Mouse (Mus musculus) kidney, embryonic 14.5 days (tissue): Measurements from ENCODE around the gene Spata25. TPM values are rescaled to one million over a fixed set of nuclear protein-coding genes. Genes with fewer than 3 reads are reported as not detected.
"Not testable (repeated sequence)": the region's sequence is repeated elsewhere in the genome, so short reads cannot be mapped to it uniquely, and the experiment has no call there.

Experiments used
- ATAC-seq: fragments of 200-750 bp; cut with Nextera tagmentation; 2 replicates; pipeline ENCODE4 v1.8.0; 2017; ENCODE audit warnings: moderate number of reproducible peaks, mild to moderate bottlenecking, moderate TSS enrichment, moderate library complexity; ENCODE audit not compliant: low FRiP score, low TSS enrichment
- H3K27ac ChIP-seq: fragments of 300-500 bp; sonication (generic); 2 replicates; pipeline ENCODE4 v1.5.1; 2014; ENCODE audit warnings: low read depth, mild to moderate bottlenecking, low read length, moderate library complexity, mixed read lengths
- H3K27me3 ChIP-seq: fragments of 300-500 bp; sonication (generic); 2 replicates; pipeline ENCODE4 v1.6.1; 2014; ENCODE audit warnings: mild to moderate bottlenecking, low read length; ENCODE audit not compliant: control insufficient read depth, insufficient read depth
- H3K36me3 ChIP-seq: fragments of 300-500 bp; sonication (generic); 2 replicates; pipeline ENCODE4 v1.6.1; 2014; ENCODE audit warnings: low read length, mixed read lengths; ENCODE audit not compliant: control insufficient read depth, insufficient read depth
- H3K4me1 ChIP-seq: fragments of 300-500 bp; sonication (generic); 2 replicates; pipeline ENCODE4 v1.6.1; 2014; ENCODE audit warnings: low read length, mixed read lengths; ENCODE audit not compliant: control insufficient read depth, insufficient read depth
- H3K4me2 ChIP-seq: fragments of 300-500 bp; sonication (generic); replicated peaks from 2 replicates; pipeline ENCODE4 v1.6.1; 2014; ENCODE audit warnings: low read depth, mild to moderate bottlenecking, low read length
- H3K4me3 ChIP-seq: fragments of 300-500 bp; sonication (generic); 2 replicates; pipeline ENCODE4 v1.5.1; 2014; ENCODE audit warnings: mild to moderate bottlenecking, low read length
- H3K9ac ChIP-seq: fragments of 300-500 bp; sonication (generic); 2 replicates; pipeline ENCODE4 v1.6.1; 2014; ENCODE audit warnings: low read depth, mild to moderate bottlenecking, low read length, moderate library complexity
- H3K9me3 ChIP-seq: fragments of 300-500 bp; sonication (generic); 2 replicates; pipeline ENCODE4 v1.6.1; 2016; ENCODE audit warnings: low read length; ENCODE audit not compliant: control insufficient read depth
- WGBS: fragments of 180-500 bp; shearing (Covaris S2); extraction: QIAGEN DNeasy Blood & Tissue Kit; methylation state at CpG from one replicate; pipeline ENCODE4 v1.1.7; 2014; 5-methylcytosine and 5-hydroxymethylcytosine counted together
- polyA plus RNA-seq: library from polyadenylated mRNA; unstranded; fragments of >200 nt; fragmentation: Nextera tagmentation; extraction: Ambion mirVana; gene quantifications from 2 replicates; pipeline ENCODE4 v1.2.1, GENCODE M21; 2014

The Spata25 gene
- polyA plus RNA-seq, 1 experiment from 2014 or later = not detected

- peak; percentile 97 for ATAC-seq
- no peaks in the 10 kb centered on the region for H3K27me3 ChIP-seq
- peak within 1 kb of the TSS; percentile 59; the same call in 1 of the 2 replicates for H3K27ac ChIP-seq
- peak within 1 kb of the TSS; percentile 69 for H3K4me3 ChIP-seq
- H3K4me1 ChIP-seq = peaks cover 6% of the 10 kb centered on the region; the same call in 1 of the 2 replicates
- H3K9me3 ChIP-seq = no peaks in the 10 kb centered on the region
- under 1% methylated on average over 47 of the region's 47 CpGs for WGBS
- H3K4me2 ChIP-seq = peak within 1 kb of the TSS; percentile 59
- H3K9ac ChIP-seq = peak within 1 kb of the TSS; percentile 77
- peaks cover 22% of the 10 kb centered on the region for H3K36me3 ChIP-seq
These were observed 23.6 kb downstream of the Spata25 start, which contains the start of the genes Acot8 and Zswim3 for GRCm38 (mm10) chr2:164804533-164805331. Gene Acot8, minus strand, starts transcription at chr2:164804882. Gene Zswim3, plus strand, starts transcription at chr2:164805098.

- 67% methylated on average over 1 of the region's 1 CpGs for WGBS
- Histone ChIP-seq H3K4me3 (peak overlapping the region; percentile 69), H3K9me3 (no peaks in the 10 kb centered on the region), H3K9ac (peak overlapping the region; percentile 77; the same call in 1 of the 2 replicates), H3K4me2 (peak overlapping the region; percentile 57), H3K27ac (no peak overlapping the region), H3K36me3 (peaks cover 26% of the 10 kb centered on the region), H3K27me3 (no peaks in the 10 kb centered on the region), H3K4me1 (peaks cover 6% of the 10 kb centered on the region; the same call in 1 of the 2 replicates)
- no peak for ATAC-seq
These were observed 24.4 kb downstream of the Spata25 start for GRCm38 (mm10) chr2:164803921-164804313.

- peaks cover 23% of the 10 kb centered on the region for H3K36me3 ChIP-seq
- H3K27ac ChIP-seq = no peak overlapping the region
- 87% methylated on average over 16 of the region's 16 CpGs for WGBS
- no peaks in the 10 kb centered on the region for H3K9me3 ChIP-seq
- H3K4me2 ChIP-seq = peak overlapping the region; percentile 57
- H3K27me3 ChIP-seq = no peaks in the 10 kb centered on the region
- peaks cover 6% of the 10 kb centered on the region; the same call in 1 of the 2 replicates for H3K4me1 ChIP-seq
- peak overlapping the region; percentile 77; the same call in 1 of the 2 replicates for H3K9ac ChIP-seq
- no peak for ATAC-seq
- peak overlapping the region; percentile 69; the same call in 1 of the 2 replicates for H3K4me3 ChIP-seq
These were observed 25.0 kb downstream of the Spata25 start for GRCm38 (mm10) chr2:164803201-164803920.

- Histone ChIP-seq H3K36me3 (peaks cover 40% of the 10 kb centered on the region), H3K4me2 (no peak overlapping the region), H3K27me3 (no peaks in the 10 kb centered on the region), H3K9ac (no peak overlapping the region), H3K4me3 (no peak overlapping the region), H3K27ac (no peak overlapping the region), H3K4me1 (peaks cover 6% of the 10 kb centered on the region; the same call in 1 of the 2 replicates), H3K9me3 (no peaks in the 10 kb centered on the region)
- 90% methylated on average over 13 of the region's 13 CpGs for WGBS
- ATAC-seq = no peak
These were observed 27.9 kb downstream of the Spata25 start for GRCm38 (mm10) chr2:164800252-164801004.

GRCm38 (mm10) chr2:164798554-164798953 is 29.8 kb downstream of the Spata25 start:
- H3K4me2 ChIP-seq, H3K9me3 ChIP-seq, ATAC-seq, H3K27me3 ChIP-seq, H3K9ac ChIP-seq, H3K4me3 ChIP-seq, H3K27ac ChIP-seq, H3K4me1 ChIP-seq: not testable (repeated sequence)
- 79% methylated on average over 6 of the region's 6 CpGs for WGBS
- H3K36me3 ChIP-seq = peaks cover 52% of the 10 kb centered on the region

- ATAC-seq = no peak
- WGBS = 83% methylated on average over 4 of the region's 4 CpGs
These were observed 32.5 kb downstream of the Spata25 start for GRCm38 (mm10) chr2:164795868-164796267.

GRCm38 (mm10) chr2:164794293-164794692 is 34.0 kb downstream of the Spata25 start:
- H3K9me3 ChIP-seq = no peaks in the 10 kb centered on the region
- H3K36me3 ChIP-seq = peaks cover 61% of the 10 kb centered on the region
- no peaks in the 10 kb centered on the region for H3K27me3 ChIP-seq
- no peak overlapping the region for H3K4me3 ChIP-seq
- H3K27ac ChIP-seq = no peak overlapping the region
- H3K9ac ChIP-seq = no peak overlapping the region
- ATAC-seq = peak; percentile 65
- WGBS = 37% methylated on average over 5 of the region's 5 CpGs
- no peaks in the 10 kb centered on the region for H3K4me1 ChIP-seq
- H3K4me2 ChIP-seq = no peak overlapping the region

More at GRCm38 (mm10) chr2:164795868-164796267, 32.5 kb downstream of the Spata25 start:
- Histone ChIP-seq H3K36me3 (peaks cover 67% of the 10 kb centered on the region), H3K4me2 (no peak overlapping the region), H3K27ac (no peak overlapping the region), H3K9ac (no peak overlapping the region), H3K4me1 (no peaks in the 10 kb centered on the region), H3K4me3 (no peak overlapping the region), H3K9me3 (no peaks in the 10 kb centered on the region), H3K27me3 (no peaks in the 10 kb centered on the region)

- Histone ChIP-seq H3K9me3 (no peaks in the 10 kb centered on the region), H3K4me3 (no peak overlapping the region), H3K9ac (no peak overlapping the region), H3K27me3 (no peaks in the 10 kb centered on the region), H3K36me3 (peaks cover 62% of the 10 kb centered on the region), H3K4me2 (no peak overlapping the region), H3K4me1 (no peaks in the 10 kb centered on the region), H3K27ac (no peak overlapping the region)
- no peak for ATAC-seq
- 86% methylated on average over 2 of the region's 2 CpGs for WGBS
These were observed 34.6 kb downstream of the Spata25 start for GRCm38 (mm10) chr2:164793772-164794171.
